Mouse (Mus musculus): ENCODE data around the gene Pdyn. TPM values are rescaled to one million over a fixed set of nuclear protein-coding genes. Genes with fewer than 3 reads are reported as not detected.

Pdyn gene
- polyA plus RNA-seq, 1 experiment from 2014 or later: not detected

- H3K4me2 ChIP-seq (ENCODE audit: low read depth, severe bottlenecking): no peak overlapping the region
- H3K36me3 ChIP-seq (ENCODE audit: control insufficient read depth, insufficient read depth, low read length): no peaks in the 10 kb centered on the region
- peak; percentile 22 for DNase-seq (ENCODE audit: low spot score)
- WGBS: 57% methylated on average over 4 of the region's 4 CpGs
- H3K9ac ChIP-seq (ENCODE audit: low read length): no peak overlapping the region
- no peak overlapping the region for H3K27ac ChIP-seq (replicated peaks; ENCODE audit: low read depth, low read length)
- H3K27me3 ChIP-seq (ENCODE audit: control insufficient read depth, insufficient read depth, low read length): no peaks in the 10 kb centered on the region
- no peak overlapping the region for H3K4me3 ChIP-seq (ENCODE audit: low read depth, low read length)
- no peaks in the 10 kb centered on the region for H3K9me3 ChIP-seq (ENCODE audit: control insufficient read depth, low read length)
- no peak for ATAC-seq (ENCODE audit: insufficient number of reproducible peaks, low FRiP score, low TSS enrichment, low read depth)
- no peaks in the 10 kb centered on the region for H3K4me1 ChIP-seq (ENCODE audit: control insufficient read depth, insufficient read depth, low read length)
Measured at GRCm38 (mm10) chr2:129652616-129653015, 47.0 kb downstream of the Pdyn start.

Other genes with a start within 250 kb of the Pdyn start
- gene F830045P16Rik, start 163.2 kb downstream of the Pdyn start, polyA plus RNA-seq (2014; fragmentation: Nextera tagmentation; extraction: Ambion mirVana): not detected in 2 replicates
- 15.2 and 16.0 TPM in 2 replicates for gene Sirpa, start 107.0 kb downstream of the Pdyn start, polyA plus RNA-seq (2014; fragmentation: Nextera tagmentation; extraction: Ambion mirVana)
- 20.5 and 21.1 TPM in 2 replicates for gene Stk35, start 100.7 kb upstream of the Pdyn start, polyA plus RNA-seq (2014; fragmentation: Nextera tagmentation; extraction: Ambion mirVana)